2 mouse cellular contexts compared by ENCODE assay signal in the genomic region with DNA sequence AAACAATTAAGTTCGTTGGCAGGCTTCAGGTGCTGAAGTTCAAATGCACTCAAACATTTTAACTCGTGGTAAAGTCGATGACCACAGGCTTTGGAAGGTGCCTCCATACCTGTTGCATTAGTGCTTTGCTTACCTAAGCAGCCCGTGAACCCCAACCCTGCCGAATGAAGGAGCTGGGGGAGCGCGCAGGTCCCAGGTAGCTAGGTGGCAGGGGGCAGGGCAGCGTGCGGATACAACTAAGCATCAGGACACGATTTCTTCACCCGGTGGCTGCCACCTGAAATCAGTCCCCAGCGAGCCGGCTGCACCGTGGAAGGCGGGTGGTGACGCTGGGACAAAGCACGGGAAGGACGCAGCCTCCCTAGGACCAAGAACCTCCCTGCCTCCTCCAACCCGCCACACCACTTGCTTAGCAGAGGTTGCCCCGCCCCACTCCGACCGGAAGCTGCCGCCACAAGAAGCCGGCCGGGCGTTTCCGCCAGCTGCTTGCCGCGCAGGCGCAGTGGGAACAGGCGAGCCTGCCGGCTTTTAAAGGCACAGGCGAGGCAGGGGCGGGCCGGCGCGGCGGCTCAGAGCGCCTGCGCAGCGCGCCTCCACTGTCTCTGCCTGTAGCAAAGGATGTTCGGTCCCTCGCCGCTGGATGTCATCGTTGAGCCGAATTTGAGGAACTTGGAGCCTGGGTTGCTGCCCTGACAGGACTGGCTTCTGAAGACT.
A peak's percentile ranks its signal among the peaks of the same experiment; 100 is the strongest.
TF ChIP-seq lines count a peak whose summit lies in the region.

No protein-coding gene starts in this region.

TF ChIP-seq in C2C12, 6 proteins besides CTCF, POLR2A, EP300 and RAD21:
- TF ChIP-seq CEBPB (IDR thresholded peaks at IDR 0.05; ENCODE audit: low read depth) (no peak), MYOG (IDR thresholded peaks at IDR 0.05; ENCODE audit: control insufficient read depth, extremely low read depth, insufficient read length) (no peak), FOSL1 (IDR thresholded peaks at IDR 0.05; ENCODE audit: insufficient read depth, low read length, poor library complexity, severe bottlenecking) (no peak), MYOD1 (IDR thresholded peaks at IDR 0.05; ENCODE audit: control insufficient read depth, insufficient read length, low read depth) (no peak), MAX (IDR thresholded peaks at IDR 0.05) (no peak), USF1 (IDR thresholded peaks at IDR 0.05; ENCODE audit: low read depth) (no peak)

TF ChIP-seq in myocyte, 11 proteins besides CTCF, POLR2A, EP300 and RAD21:
- TF ChIP-seq POLR2AphosphoS2 (IDR thresholded peaks at IDR 0.05; ENCODE audit: insufficient read length, low read depth): peak; percentile 92
- TF ChIP-seq SRF (IDR thresholded peaks at IDR 0.05; ENCODE audit: control insufficient read depth, insufficient read length, low read depth): peak; percentile 44
- peak in 1 of 3 experiments; percentile 30 for TF ChIP-seq MYOD1 (IDR thresholded peaks at IDR 0.05; ENCODE audit: control insufficient read depth in 1 of 3, insufficient read length in 2 of 3, low read depth in 2 of 3)
- no peak for TF ChIP-seq CEBPB (IDR thresholded peaks at IDR 0.05; ENCODE audit: insufficient read depth, poor library complexity, severe bottlenecking)
- TF ChIP-seq TCF3 (IDR thresholded peaks at IDR 0.05; ENCODE audit: insufficient read length, low read depth): no peak
- no peak for TF ChIP-seq TCF12 (IDR thresholded peaks at IDR 0.05; ENCODE audit: insufficient read depth, poor library complexity, severe bottlenecking)
- TF ChIP-seq MYOG (IDR thresholded peaks at IDR 0.05; ENCODE audit: control insufficient read depth in 1 of 3, insufficient read depth in 1 of 3, insufficient read length in 2 of 3, low read depth in 2 of 3): peak in 2 of 3 experiments; percentile 33 to 64
- TF ChIP-seq USF1 (IDR thresholded peaks at IDR 0.05; ENCODE audit: low read depth): no peak
TF ChIP-seq in myocyte: peak in this region for 4.
